Mouse (Mus musculus) spleen, adult 10 weeks (tissue): ENCODE measurements around the gene Dennd2a. TPM values are rescaled to one million over a fixed set of nuclear protein-coding genes. Genes with fewer than 3 reads are reported as not detected.

Experiments
- polyA plus RNA-seq: library from polyadenylated mRNA; stranded (reverse); fragments of 350-450 nt; fragmentation: Illumina TruSeq; extraction: RNeasy Lipid Tissue Mini Kit (QIAGEN cat#74804); gene quantifications from one replicate; pipeline ENCODE4 v1.2.3, GENCODE M21; 2015; ENCODE audit warnings: low replicate concordance; ENCODE audit not compliant: insufficient read depth

Gene Dennd2a
- polyA plus RNA-seq, result 5.7 TPM

GRCm38 (mm10) chr6:39557723-39558261 is at the start of gene Dennd2a:
TSS of gene Dennd2a (minus strand) at chr6:39557867.

GRCm38 (mm10) chr6:39592401-39593214 is 34.9 kb upstream of the Dennd2a start, which contains the start of gene Ndufb2:
TSS of gene Ndufb2 (plus strand) at chr6:39592574.

GRCm38 (mm10) chr6:39585517-39585916 is 27.9 kb upstream of the Dennd2a start, which contains the start of gene Gm42420:
TSS of gene Gm42420 (plus strand) at chr6:39585753.

GRCm38 (mm10) chr6:39573791-39574554 is 16.3 kb upstream of the Dennd2a start, which contains the start of gene Adck2:
TSS of gene Adck2 (plus strand) at chr6:39573873.

GRCm38 (mm10) chr6:39419851-39420721 is 137.6 kb downstream of the Dennd2a start, which contains the start of gene Mkrn1:
TSS of gene Mkrn1 (minus strand) at chr6:39420462.

Other genes with a start within 250 kb of the Dennd2a start
- 37.4 TPM for gene Slc37a3, start 180.2 kb downstream of the Dennd2a start, polyA plus RNA-seq
- gene Rab19, start 176.7 kb downstream of the Dennd2a start, polyA plus RNA-seq, result 13.9 TPM
- gene Mkrn1, start 137.4 kb downstream of the Dennd2a start, polyA plus RNA-seq, result 288 TPM
- gene Adck2, start 16.0 kb upstream of the Dennd2a start, polyA plus RNA-seq, result 21.6 TPM
- gene Gm42420, start 27.9 kb upstream of the Dennd2a start, polyA plus RNA-seq, result not detected
- 65.7 TPM for gene Ndufb2, start 34.7 kb upstream of the Dennd2a start, polyA plus RNA-seq
- 26.7 TPM for gene Braf, start 167.6 kb upstream of the Dennd2a start, polyA plus RNA-seq